Mouse (Mus musculus) gastrocnemius, postnatal 25 days (tissue): ENCODE measurements at regions not wholly inside any gene's neighbourhood (a gene's known extent, or its start where the extent isn't known, plus 50 kb on each side); places are given as distances from the start of the nearest gene placed in this dataset.

Experiments
- DNase-seq: peaks from one replicate; pipeline ENCODE4 v3.0.0; 2022

DNA sequence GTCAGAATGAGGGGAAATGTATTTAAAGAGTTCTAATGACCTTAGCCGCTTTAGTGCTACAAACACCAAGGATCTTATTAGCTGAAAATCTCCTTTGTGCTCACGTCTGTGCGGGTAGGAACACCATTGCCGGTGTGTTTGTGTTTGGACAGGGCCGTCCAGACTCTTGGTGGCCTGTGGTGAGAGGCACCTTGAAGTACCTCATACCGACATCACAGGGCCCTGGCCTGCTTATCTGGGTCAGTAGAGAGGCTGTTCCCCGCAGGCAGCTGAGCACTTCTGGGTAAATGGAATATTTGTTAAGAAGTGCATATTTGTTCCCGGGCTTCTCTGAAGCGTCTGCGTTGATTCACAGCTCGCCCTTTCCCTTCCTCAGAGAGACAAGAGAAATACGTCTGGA is 232.8 kb upstream of the Prox1 start:
- no peak for DNase-seq

DNA sequence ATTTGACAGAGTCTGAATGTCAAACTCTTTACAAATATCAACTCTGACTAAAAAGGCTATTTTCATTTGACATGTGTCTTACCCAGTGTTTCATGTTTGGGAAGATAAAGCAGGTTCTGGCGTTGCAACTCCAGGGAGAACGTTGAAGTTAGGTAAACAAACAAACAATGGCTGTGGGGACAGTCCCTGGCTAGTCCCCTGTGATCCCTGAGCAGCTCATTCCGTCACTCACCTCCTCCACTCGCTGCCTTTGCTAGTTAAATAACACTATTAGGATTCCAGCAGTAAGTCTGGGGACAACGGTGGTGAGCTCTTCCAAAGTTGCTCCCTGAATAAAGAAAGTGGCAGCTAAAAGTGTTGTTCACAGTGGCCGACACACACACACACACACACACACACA is 227.8 kb upstream of the Prox1 start:
- no peak for DNase-seq

GRCm38 (mm10) chr1:190397811-190398210 is 227.3 kb upstream of the Prox1 start:
- no peak for DNase-seq

- DNase-seq = no peak
Measured at GRCm38 (mm10) chr1:190393061-190393460, 222.5 kb upstream of the Prox1 start.

DNA sequence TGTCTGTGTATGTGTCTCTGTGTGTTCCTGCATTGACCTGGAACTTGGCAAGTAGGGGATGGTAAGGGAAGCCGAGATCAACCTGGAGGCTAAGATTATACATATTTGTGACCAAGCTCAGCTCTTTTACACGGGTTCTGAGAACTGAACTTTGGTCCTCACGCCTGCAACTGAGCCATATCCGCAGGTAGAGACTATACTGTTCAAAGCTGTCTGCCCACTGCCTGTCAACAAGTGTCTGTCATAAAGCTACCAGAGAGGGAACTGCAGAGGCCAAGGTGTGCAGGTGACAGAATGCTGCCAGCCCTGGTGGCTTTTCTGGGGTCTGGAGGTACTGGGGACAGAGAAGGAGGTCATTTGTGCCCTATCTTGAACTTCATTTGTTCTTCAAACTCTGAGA is 218.3 kb upstream of the Prox1 start:
- DNase-seq = no peak

DNA sequence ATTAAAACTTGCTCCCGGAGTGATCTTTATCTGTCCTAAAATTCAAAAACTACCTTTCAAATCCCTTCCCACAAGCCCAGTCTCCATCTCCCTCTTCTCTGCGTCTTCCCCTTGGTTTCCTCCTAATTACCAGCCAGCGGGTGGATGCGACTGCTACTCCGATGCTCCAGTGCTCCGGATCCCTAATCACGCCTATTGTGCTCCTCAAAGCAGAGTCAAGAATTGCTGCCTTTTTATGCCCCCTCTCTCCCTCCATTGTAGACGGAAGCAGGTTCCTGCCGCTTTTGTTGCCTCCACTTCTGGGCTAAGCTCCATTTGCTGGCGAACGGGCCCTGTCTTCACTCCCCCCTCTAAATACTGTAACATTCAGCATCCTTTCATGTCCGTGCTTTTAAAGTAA is 214.0 kb upstream of the Prox1 start:
- no peak for DNase-seq

GRCm38 (mm10) chr1:190383256-190383838 is 212.8 kb upstream of the Prox1 start:
- no peak for DNase-seq

DNA sequence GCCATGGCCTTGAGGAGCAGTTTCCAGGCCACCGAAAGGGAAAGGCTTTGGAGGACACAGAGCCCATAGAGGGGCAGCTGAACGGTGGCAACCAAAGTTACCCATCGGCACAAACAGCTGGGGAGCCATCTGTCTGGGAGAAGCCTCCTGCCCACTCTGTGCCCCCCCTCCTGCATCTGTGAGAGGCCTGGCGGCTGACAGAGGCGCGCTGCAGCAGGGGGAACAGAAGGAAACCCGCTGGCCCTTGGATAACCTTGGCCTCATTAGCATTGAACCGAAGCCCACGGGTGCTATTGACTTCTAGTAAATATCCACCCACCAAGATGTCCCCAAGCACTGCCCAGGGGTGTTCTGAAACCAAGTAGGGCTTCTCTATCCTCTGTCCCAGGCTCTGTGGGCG is 209.6 kb upstream of the Prox1 start:
- no peak for DNase-seq

- no peak for DNase-seq
Measured at GRCm38 (mm10) chr1:190375160-190375880, 204.8 kb upstream of the Prox1 start.

DNA sequence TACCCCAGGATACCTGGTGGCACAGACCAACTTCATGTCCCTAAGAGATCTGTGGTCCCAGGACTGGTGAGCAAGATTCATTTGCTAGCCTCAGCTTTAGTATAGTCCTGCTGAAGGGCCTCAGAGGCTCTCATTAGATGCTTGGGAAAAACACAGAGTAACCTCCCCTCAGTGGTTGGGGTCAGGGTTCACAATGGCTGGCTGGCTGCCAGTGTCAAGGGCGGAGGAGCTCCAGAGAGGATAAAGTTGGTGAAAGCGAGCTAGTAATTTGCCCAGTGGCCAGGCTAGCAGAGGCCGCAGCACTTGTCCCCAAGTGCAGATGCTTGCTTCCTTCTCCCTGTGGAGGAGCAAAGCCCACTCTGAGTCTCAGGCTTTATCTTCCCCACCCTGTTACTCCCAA is 203.8 kb upstream of the Prox1 start:
- DNase-seq = no peak

GRCm38 (mm10) chr1:190366631-190367030 is 196.1 kb upstream of the Prox1 start:
- DNase-seq = no peak

DNA sequence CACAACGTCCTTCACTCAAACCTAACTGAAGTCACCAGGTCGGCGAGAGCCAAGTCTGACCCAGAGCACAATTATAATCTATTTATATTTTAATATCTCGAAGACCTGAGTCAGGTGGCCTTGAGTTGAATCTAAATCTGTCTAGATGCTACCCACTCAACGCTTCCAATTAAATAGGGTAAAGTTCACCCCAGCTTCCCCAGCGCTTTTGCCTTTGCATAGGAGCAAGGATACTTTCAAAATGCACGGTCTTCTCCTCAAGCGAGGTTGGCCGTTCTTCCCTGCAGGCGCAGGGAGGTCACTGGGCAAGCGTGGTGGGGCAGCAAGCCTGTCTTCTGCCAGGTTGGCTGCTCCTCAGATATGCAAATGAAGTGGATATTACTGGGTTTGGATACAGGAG is 194.6 kb upstream of the Prox1 start:
- DNase-seq = no peak

DNA sequence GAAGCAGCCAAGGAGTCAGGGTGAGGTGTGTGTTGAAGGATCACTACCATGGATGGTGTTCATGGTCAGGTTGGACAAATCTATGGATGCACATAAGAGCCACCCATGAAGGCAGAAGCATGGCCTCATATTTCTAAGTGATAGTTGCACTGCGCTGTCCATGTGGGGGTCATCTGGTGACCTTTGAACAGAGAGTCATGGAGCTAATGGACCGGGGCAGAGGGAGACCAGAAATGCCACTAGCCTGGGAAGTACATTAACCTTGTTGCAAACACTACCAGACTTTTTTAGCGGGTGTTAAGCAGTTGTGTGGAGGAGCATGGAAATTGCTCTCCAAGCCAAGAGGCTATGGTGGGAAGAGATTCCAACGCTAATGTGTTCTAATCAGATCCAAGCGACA is 190.1 kb upstream of the Prox1 start:
- no peak for DNase-seq

DNA sequence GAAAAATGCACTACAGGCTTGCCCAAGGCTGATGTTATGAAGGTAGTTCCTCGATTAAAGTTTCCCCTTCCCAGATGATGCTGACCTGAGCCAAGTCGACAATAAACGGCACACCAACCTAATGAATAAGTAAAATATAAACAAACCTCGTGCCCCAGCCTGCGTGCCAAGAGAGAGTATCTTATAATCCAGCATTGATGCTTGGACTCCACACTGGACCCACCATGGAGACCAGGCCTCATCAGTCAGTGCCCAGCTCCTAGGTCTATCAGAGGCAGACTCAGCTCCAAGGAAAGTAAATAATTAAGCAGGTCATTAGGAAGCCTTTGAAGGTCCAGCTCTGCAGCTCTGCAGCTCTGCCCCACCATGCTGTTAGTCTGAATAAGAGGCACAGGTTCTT is 187.3 kb upstream of the Prox1 start:
- DNase-seq = no peak

DNA sequence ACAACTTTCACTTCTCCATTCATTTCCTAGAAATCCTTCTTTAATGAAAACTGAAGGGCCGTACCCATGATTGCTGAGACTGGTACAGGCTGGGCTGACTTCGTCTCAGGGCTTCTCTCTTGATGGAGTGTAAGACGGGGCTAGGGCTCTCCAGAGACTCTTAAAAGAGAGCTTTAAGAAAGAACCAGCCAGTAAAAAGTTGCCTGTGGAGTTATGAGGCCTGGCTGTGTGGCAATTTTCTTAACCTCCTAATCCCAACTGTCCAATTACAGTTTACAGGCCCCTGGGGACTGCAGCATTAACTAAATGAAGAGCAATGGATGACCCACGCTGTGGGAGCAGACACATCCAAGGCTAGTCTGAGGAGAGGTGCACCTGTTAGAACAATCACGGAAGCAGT is 177.1 kb upstream of the Prox1 start:
- DNase-seq = no peak

DNA sequence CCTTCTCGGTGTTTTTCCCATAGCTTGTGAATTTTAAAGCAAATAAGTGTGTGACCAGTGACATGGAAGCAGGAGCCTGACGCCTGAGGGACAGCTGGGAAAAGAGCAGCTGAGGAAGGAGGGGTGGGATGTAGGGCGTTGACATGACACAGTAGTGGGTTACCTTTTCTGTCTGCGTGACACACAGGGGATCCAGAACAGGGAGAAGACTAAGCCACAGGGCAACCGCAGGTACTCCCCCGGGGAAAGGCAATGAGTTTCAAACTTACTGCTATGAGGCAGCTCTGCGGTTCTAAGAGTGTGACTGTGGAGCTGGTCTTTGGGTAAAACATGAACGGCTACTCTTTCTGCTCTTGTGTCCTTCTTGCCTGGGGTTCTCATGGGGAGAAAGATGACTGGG is 170.2 kb upstream of the Prox1 start:
- DNase-seq = no peak

- DNase-seq = no peak
Measured at GRCm38 (mm10) chr1:190334471-190334870, 164.0 kb upstream of the Prox1 start.

- no peak for DNase-seq
Measured at GRCm38 (mm10) chr1:190334053-190334452, 163.5 kb upstream of the Prox1 start.

- DNase-seq = no peak
Measured at GRCm38 (mm10) chr1:190332001-190332400, 161.5 kb upstream of the Prox1 start.

DNA sequence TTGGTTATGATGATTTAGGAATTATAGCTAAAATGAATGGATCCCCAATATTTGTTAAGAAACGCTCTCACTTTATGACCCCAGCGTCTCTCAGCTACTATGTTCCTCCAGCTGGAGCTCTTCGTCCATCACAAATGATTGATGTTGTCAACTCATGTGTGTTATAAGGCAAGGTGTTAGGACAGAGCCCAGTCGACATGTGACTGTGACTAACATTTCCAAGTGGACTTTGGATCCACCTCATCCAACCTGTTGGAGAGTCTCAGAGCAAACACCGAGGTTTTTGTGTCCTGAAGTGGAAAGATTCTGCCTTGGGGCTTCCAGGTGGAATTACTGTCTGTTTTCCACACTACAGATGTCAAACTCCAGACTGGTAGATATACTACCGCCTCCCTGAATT is 154.0 kb upstream of the Prox1 start:
- DNase-seq = no peak

DNA sequence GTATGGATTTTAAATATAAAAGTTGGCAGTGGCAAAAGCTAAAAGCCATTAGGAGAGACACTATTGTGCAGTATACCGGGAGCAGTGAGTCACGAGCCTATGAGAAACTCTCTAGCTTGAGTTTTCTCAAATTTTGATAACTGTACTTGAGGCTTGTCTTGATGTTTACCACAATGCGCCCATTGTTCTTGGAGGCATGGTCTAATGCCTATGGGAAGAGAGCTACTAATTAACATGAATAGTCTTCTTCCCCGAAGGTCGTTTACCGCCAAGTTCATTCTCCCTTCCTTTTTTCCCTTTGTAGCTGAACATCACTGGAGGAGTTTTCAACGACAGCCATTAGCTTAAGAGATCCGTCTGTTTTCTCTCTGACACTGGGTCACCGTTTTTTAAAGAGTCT is 153.2 kb upstream of the Prox1 start:
- no peak for DNase-seq

DNA sequence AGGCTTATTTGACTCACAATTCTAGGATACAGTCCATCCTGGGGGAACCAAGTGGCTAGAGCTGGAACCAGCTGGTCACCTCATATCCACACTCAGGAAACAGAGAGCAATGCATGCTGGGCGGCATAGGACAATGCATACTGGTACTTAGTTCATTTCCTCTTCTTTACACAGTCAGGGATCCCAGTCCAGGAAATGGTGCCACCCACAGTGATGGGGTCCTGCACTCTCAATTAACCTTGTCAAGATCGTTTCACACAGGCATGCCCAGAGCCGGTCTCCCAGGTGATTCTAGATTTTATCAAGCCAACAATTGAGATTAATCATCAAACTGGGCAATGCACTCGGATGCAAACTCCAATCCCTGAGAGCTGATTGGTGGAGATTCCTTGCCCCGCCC is 145.7 kb upstream of the Prox1 start:
- no peak for DNase-seq

GRCm38 (mm10) chr1:190309831-190310230 is 139.3 kb upstream of the Prox1 start:
- no peak for DNase-seq

- DNase-seq = no peak
Measured at GRCm38 (mm10) chr1:190307751-190308150, 137.2 kb upstream of the Prox1 start.
